Mouse (Mus musculus): ENCODE results near the gene Gm16223.

DNA sequence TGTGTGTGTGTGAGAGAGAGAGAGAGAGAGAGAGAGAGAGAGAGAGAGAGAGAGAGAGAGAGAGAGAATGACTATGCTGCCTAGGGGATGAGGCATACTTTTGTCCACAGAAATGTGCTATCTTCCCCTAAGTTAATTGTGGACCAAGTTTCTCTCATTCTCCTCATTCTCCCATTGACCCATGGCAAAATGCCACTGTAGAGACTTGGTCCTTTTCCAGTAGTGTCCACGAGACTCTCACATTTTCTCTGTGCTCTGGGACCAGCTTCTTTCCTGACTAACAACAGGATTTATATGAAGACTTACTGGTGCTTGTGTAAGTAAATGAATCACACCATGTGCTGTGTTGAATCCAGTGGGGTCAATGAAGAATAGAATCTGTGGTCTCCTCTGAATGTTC is 98.6 kb downstream of the Gm16223 start:
- TF ChIP-seq GATA1 (IDR thresholded peaks at IDR 0.05; ENCODE audit: borderline replicate concordance, low read length) (no peak), FLI1 (IDR thresholded peaks at IDR 0.05; ENCODE audit: low read length) (no peak)
